Mouse (Mus musculus): ENCODE results near the gene Top3a. TPM values are rescaled to one million over a fixed set of nuclear protein-coding genes. Genes with fewer than 3 reads are reported as not detected.
"Not testable (repeated sequence)": the region's sequence is repeated elsewhere in the genome, so short reads cannot be mapped to it uniquely, and the experiment has no call there.

The Top3a gene
- 16.9 and 17.5 TPM in 2 replicates for polyA plus RNA-seq (2012; rRNA removed)
- 14.3 and 16.2 TPM in 2 replicates for polyA plus RNA-seq (2014; fragmentation: Nextera tagmentation; extraction: Ambion mirVana)

DNA sequence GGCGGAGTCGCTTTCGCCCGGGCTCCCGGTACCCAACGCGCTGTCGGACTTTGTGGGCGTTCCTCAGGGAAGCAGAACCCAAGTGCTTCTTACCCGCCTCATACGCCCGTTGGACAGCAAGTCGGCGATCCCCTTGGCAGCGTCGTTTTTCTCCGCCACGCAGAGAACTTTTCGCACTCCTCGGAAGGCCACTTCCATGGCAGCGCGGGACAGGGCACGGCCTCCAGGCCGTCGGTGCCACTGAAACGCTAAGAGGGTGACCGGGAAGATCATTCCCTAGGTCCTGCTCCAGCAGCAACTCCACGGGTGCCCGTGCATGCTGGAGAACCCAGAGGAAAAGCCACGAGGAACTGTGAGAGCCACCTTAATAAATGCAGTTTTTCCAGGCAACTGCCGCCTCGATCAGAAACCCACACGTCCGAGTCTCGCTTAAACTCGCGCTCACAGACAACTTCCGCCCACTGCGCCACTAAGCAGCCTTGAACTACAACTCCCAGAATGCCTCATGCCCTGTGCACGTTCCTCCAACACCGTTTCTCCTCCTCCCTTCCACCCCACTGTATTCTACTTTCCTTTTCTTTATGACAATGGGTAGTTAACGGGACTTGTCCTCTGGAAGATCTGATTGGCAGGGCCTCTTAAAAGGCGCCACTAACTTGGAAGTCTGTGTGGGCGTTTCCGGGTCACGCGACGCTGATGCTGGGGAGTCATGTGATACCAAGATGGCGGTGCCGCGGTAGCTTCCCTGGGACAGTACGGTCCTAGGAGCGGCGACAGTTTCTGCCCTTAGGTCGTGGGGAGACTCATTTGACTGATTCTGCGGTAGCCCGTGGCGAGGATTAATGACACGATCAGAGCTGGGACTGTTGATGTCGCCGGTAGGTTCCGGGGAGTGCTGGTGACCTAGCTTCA is at the start of gene Top3a, which contains the start of gene Smcr8:
Top3a (minus strand) TSS at position 537 of the 912 bp plus-strand sequence.
Smcr8 (plus strand) TSS at position 696 of the 912 bp plus-strand sequence.
- ATAC-seq (ENCODE audit: low FRiP score, low read depth) (peak; percentile 95), DNase-seq (ENCODE audit: low spot score) (peak; percentile 94)
- Histone ChIP-seq H3K27ac (replicated peaks; ENCODE audit: low read depth, low read length) (peak within 1 kb of the TSS; percentile 76), H3K36me3 (ENCODE audit: control insufficient read depth, insufficient read depth, low read length) (peaks cover 27% of the 10 kb centered on the region), H3K4me1 (ENCODE audit: control insufficient read depth, insufficient read depth, low read length) (peaks cover 53% of the 10 kb centered on the region), H3K9me3 (ENCODE audit: control insufficient read depth, low read length) (no peaks in the 10 kb centered on the region), H3K27me3 (ENCODE audit: control insufficient read depth, insufficient read depth, low read length) (no peaks in the 10 kb centered on the region), H3K4me3 (replicated peaks; ENCODE audit: low read length) (peak within 1 kb of the TSS; percentile 60), H3K9ac (ENCODE audit: low read depth, low read length, severe bottlenecking) (peak within 1 kb of the TSS; percentile 82), H3K4me2 (replicated peaks; ENCODE audit: low read depth, low read length, severe bottlenecking) (peak within 1 kb of the TSS; percentile 86)
- TF ChIP-seq POLR2A (IDR thresholded peaks at IDR 0.05; ENCODE audit: borderline replicate concordance, extremely low read depth, insufficient read depth, insufficient read length): no peak
- under 1% methylated on average over 62 of the region's 62 CpGs for WGBS

- H3K4me3 ChIP-seq (replicated peaks; ENCODE audit: low read length): no peak overlapping the region
- no peak overlapping the region for H3K4me2 ChIP-seq (replicated peaks; ENCODE audit: low read depth, low read length, severe bottlenecking)
- TF ChIP-seq POLR2A (IDR thresholded peaks at IDR 0.05; ENCODE audit: borderline replicate concordance, extremely low read depth, insufficient read depth, insufficient read length): no peak
- H3K4me1 ChIP-seq (ENCODE audit: control insufficient read depth, insufficient read depth, low read length): 0 out of 2 replicates have a peak, but pooled peaks cover 5% of the 10 kb centered on the region
- H3K9ac ChIP-seq (ENCODE audit: low read depth, low read length, severe bottlenecking): no peak overlapping the region
- 71% methylated on average over 1 of the region's 1 CpGs for WGBS
- H3K9me3 ChIP-seq (ENCODE audit: control insufficient read depth, low read length): no peaks in the 10 kb centered on the region
- H3K27ac ChIP-seq (replicated peaks; ENCODE audit: low read depth, low read length): no peak overlapping the region
- H3K36me3 ChIP-seq (ENCODE audit: control insufficient read depth, insufficient read depth, low read length): no peaks in the 10 kb centered on the region
- ATAC-seq (ENCODE audit: low FRiP score, low read depth) (no peak), DNase-seq (ENCODE audit: low spot score) (no peak)
- H3K27me3 ChIP-seq (ENCODE audit: control insufficient read depth, insufficient read depth, low read length): no peaks in the 10 kb centered on the region
These were observed 49.5 kb upstream of the Top3a start for GRCm38 (mm10) chr11:60826700-60827099.

DNA sequence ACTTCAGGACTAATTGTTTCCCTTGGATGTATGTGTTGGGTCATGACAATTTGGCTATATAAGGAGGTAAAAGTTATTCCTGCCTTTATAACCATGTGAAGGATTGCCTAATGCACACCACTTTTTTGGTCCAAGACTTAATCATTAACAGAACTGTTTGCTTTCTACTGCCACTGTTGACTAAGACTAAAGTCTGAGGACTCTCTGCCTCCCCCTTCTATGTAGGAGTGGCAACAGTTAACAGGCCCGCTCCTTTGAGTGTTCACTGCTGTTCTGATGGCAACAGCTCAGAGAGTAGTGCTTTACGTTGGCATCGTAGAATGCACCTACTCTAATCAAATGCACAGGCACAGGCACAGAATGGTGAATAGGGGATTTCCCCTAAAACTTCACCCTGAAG is 48.0 kb upstream of the Top3a start:
- TF ChIP-seq POLR2A (IDR thresholded peaks at IDR 0.05; ENCODE audit: borderline replicate concordance, extremely low read depth, insufficient read depth, insufficient read length): no peak
- no peaks in the 10 kb centered on the region for H3K4me1 ChIP-seq (ENCODE audit: control insufficient read depth, insufficient read depth, low read length)
- H3K9me3 ChIP-seq (ENCODE audit: control insufficient read depth, low read length): no peaks in the 10 kb centered on the region
- H3K4me2 ChIP-seq (replicated peaks; ENCODE audit: low read depth, low read length, severe bottlenecking): no peak overlapping the region
- no peak overlapping the region for H3K4me3 ChIP-seq (replicated peaks; ENCODE audit: low read length)
- H3K27ac ChIP-seq (replicated peaks; ENCODE audit: low read depth, low read length): no peak overlapping the region
- DNase-seq (ENCODE audit: low spot score): no peak
- no peaks in the 10 kb centered on the region for H3K27me3 ChIP-seq (ENCODE audit: control insufficient read depth, insufficient read depth, low read length)
- H3K9ac ChIP-seq (ENCODE audit: low read depth, low read length, severe bottlenecking): no peak overlapping the region
- 78% methylated on average over 3 of the region's 3 CpGs for WGBS
- no peak for ATAC-seq (ENCODE audit: low FRiP score, low read depth)
- H3K36me3 ChIP-seq (ENCODE audit: control insufficient read depth, insufficient read depth, low read length): no peaks in the 10 kb centered on the region

DNA sequence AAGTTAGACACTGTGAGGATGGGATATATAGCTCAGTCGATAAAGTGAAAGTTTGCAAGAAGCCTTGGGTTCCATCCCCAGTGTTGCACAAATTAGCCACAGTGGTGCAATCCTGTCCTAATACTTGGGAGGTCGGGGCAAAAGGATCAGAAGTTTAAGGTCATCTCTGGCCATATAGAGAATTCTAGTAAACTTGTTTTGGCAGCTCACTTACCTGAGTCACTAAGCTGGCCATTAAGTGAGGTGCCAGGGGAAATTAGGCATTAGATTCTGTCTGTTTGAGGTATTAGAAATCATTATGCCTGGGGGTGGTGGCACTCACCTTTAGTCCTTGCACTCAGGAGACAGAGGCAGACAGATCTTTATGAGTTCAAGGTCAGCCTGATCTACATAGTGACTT is 46.6 kb upstream of the Top3a start:
- no peaks in the 10 kb centered on the region for H3K4me1 ChIP-seq (ENCODE audit: control insufficient read depth, insufficient read depth, low read length)
- no peak for ATAC-seq (ENCODE audit: low FRiP score, low read depth)
- no peak overlapping the region for H3K4me3 ChIP-seq (replicated peaks; ENCODE audit: low read length)
- no peaks in the 10 kb centered on the region for H3K9me3 ChIP-seq (ENCODE audit: control insufficient read depth, low read length)
- H3K27ac ChIP-seq (replicated peaks; ENCODE audit: low read depth, low read length): no peak overlapping the region
- H3K27me3 ChIP-seq (ENCODE audit: control insufficient read depth, insufficient read depth, low read length): no peaks in the 10 kb centered on the region
- DNase-seq (ENCODE audit: low spot score): no peak
- TF ChIP-seq POLR2A (IDR thresholded peaks at IDR 0.05; ENCODE audit: borderline replicate concordance, extremely low read depth, insufficient read depth, insufficient read length): no peak
- WGBS: 67% methylated on average over 2 of the region's 2 CpGs
- H3K36me3 ChIP-seq (ENCODE audit: control insufficient read depth, insufficient read depth, low read length): no peaks in the 10 kb centered on the region
- H3K4me2 ChIP-seq (replicated peaks; ENCODE audit: low read depth, low read length, severe bottlenecking): no peak overlapping the region
- H3K9ac ChIP-seq (ENCODE audit: low read depth, low read length, severe bottlenecking): no peak overlapping the region

DNA sequence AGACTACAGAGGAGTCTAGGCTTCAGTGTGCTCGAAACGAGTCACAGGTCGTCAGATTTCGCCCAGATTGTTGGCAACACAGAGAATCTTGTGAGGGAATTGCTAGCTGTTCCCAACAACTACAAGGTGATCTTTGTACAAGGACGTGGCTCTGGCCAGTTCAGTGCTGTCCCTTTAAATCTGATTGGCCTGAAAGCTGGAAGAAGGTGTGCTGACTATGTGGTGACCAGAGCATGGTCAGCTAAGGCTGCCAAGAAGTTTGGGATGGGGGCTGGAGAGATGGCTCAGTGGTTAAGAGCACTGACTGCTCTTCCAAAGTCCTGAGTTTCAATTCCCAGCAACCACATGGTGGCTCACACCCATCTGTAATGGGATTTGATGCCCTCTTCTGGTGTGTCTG is 39.2 kb upstream of the Top3a start:
- Histone ChIP-seq H3K9ac (ENCODE audit: low read depth, low read length, severe bottlenecking) (no peak overlapping the region), H3K27me3 (ENCODE audit: control insufficient read depth, insufficient read depth, low read length) (no peaks in the 10 kb centered on the region), H3K36me3 (ENCODE audit: control insufficient read depth, insufficient read depth, low read length) (no peaks in the 10 kb centered on the region), H3K4me1 (ENCODE audit: control insufficient read depth, insufficient read depth, low read length) (no peaks in the 10 kb centered on the region), H3K27ac (replicated peaks; ENCODE audit: low read depth, low read length) (no peak overlapping the region), H3K4me3 (replicated peaks; ENCODE audit: low read length) (no peak overlapping the region), H3K9me3 (ENCODE audit: control insufficient read depth, low read length) (no peaks in the 10 kb centered on the region), H3K4me2 (replicated peaks; ENCODE audit: low read depth, low read length, severe bottlenecking) (no peak overlapping the region)
- ATAC-seq (ENCODE audit: low FRiP score, low read depth) (no peak), DNase-seq (ENCODE audit: low spot score) (no peak)
- no peak for TF ChIP-seq POLR2A (IDR thresholded peaks at IDR 0.05; ENCODE audit: borderline replicate concordance, extremely low read depth, insufficient read depth, insufficient read length)
- WGBS: 61% methylated on average over 5 of the region's 5 CpGs

GRCm38 (mm10) chr11:60811618-60812017 is 34.5 kb upstream of the Top3a start, which contains the start of gene Shmt1:
Shmt1 (minus strand) TSS chr11:60811718.
- WGBS: 28% methylated on average over 6 of the region's 6 CpGs
- not testable (repeated sequence) for H3K27me3 ChIP-seq (ENCODE audit: control insufficient read depth, insufficient read depth, low read length); ATAC-seq (ENCODE audit: low FRiP score, low read depth); H3K9me3 ChIP-seq (ENCODE audit: control insufficient read depth, low read length); H3K36me3 ChIP-seq (ENCODE audit: control insufficient read depth, insufficient read depth, low read length); DNase-seq (ENCODE audit: low spot score); H3K27ac ChIP-seq (replicated peaks; ENCODE audit: low read depth, low read length)
- Histone ChIP-seq H3K9ac (ENCODE audit: low read depth, low read length, severe bottlenecking) (peak within 1 kb of the TSS; percentile 50), H3K4me2 (replicated peaks; ENCODE audit: low read depth, low read length, severe bottlenecking) (peak within 1 kb of the TSS; percentile 81), H3K4me1 (ENCODE audit: control insufficient read depth, insufficient read depth, low read length) (peaks cover 15% of the 10 kb centered on the region; the same call in 1 of the 2 replicates), H3K4me3 (replicated peaks; ENCODE audit: low read length) (peak within 1 kb of the TSS; percentile 50)

Data from limb, embryonic 14.5 days (tissue).